ENCODE assay signal across 19 mouse cellular contexts in the genomic region with DNA sequence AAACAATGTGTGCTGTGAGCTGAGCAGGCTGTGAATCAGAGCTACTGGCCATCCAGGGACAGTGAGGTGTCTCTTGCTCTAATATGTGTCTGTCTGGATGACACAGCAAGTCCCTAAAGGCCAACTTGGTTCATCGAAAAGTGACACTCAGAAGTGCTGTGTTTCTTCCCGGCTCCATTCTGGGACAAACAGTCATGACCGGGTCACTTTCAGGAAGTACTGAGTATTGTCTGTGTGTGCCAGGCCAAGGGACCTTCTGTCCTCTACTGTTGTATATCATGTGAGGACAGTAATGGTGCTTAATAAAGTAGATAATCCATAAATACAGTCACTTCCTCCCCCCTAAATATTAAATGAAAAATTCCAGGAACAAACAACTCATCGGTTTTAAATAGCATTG.
DNase-seq lines count a peak whose midpoint lies in the region; ATAC-seq and TF ChIP-seq lines count a peak whose summit lies in the region.
"Had no signal": no experiment of that assay in that cellular context is flagged by ENCODE, and none has a peak within 500 bp of the region (broad histone marks: within the 10 kb centered on the region; RNA-seq: fewer than 3 reads in every experiment).

No protein-coding gene starts in this region.

- no peaks in the 10 kb centered on the region for H3K9me3 ChIP-seq in kidney, embryonic 16.5 days (ENCODE audit: low read length)
- H3K9me3 ChIP-seq in forebrain, embryonic 13.5 days (replicated peaks), result no peaks in the 10 kb centered on the region
- H3K9me3 ChIP-seq: embryonic facial prominence, embryonic 13.5 days; forebrain, embryonic 10.5 days; heart, embryonic 15.5 days; limb, embryonic 10.5 days had no signal

- WGBS in kidney, embryonic 16.5 days, result 58% methylated on average over 4 of the region's 4 CpGs
- 90% methylated on average over 4 of the region's 4 CpGs for WGBS in thymus, adult 2 months
- WGBS in forebrain, embryonic 13.5 days, result 92% methylated on average over 4 of the region's 4 CpGs

- no peak for TF ChIP-seq POLR2A in bone marrow macrophage, adult 2 months (IDR thresholded peaks at IDR 0.05; ENCODE audit: borderline replicate concordance, low read depth, low read length)
- no peak for TF ChIP-seq POLR2A in thymus, adult 2 months (IDR thresholded peaks at IDR 0.05; ENCODE audit: control insufficient read depth, extremely low read depth, insufficient read depth, low read length, poor library complexity)

- no peak overlapping the region for H3K9ac ChIP-seq in kidney, embryonic 16.5 days (replicated peaks; ENCODE audit: low read length)
- H3K9ac ChIP-seq in forebrain, embryonic 13.5 days, result no peak overlapping the region
- H3K9ac ChIP-seq: embryonic facial prominence, embryonic 13.5 days; heart, embryonic 15.5 days; hindbrain, embryonic 14.5 days had no signal

- H3K4me2 ChIP-seq in kidney, embryonic 16.5 days (replicated peaks; ENCODE audit: low read depth, low read length), result no peak overlapping the region
- H3K4me2 ChIP-seq in forebrain, embryonic 13.5 days, result no peak overlapping the region
- H3K4me2 ChIP-seq: embryonic facial prominence, embryonic 13.5 days; heart, embryonic 15.5 days; hindbrain, embryonic 14.5 days had no signal

- H3K27ac ChIP-seq in kidney, embryonic 16.5 days (ENCODE audit: low read length), result no peak overlapping the region
- peak overlapping the region; percentile 43 for H3K27ac ChIP-seq in bone marrow macrophage, adult 2 months (ENCODE audit: insufficient read depth, low read depth, low read length)
- H3K27ac ChIP-seq in thymus, adult 2 months (ENCODE audit: control insufficient read depth, insufficient read depth, low read length), result no peak overlapping the region
- no peak overlapping the region for H3K27ac ChIP-seq in forebrain, embryonic 13.5 days
- H3K27ac ChIP-seq: embryonic facial prominence, embryonic 13.5 days; forebrain, embryonic 10.5 days; heart, embryonic 15.5 days; hindbrain, embryonic 14.5 days; limb, embryonic 10.5 days had no signal

- no peaks in the 10 kb centered on the region for H3K36me3 ChIP-seq in kidney, embryonic 16.5 days (ENCODE audit: insufficient read depth, low read length)
- no peaks in the 10 kb centered on the region for H3K36me3 ChIP-seq in thymus, adult 2 months (ENCODE audit: control insufficient read depth, insufficient read depth, low read length)
- H3K36me3 ChIP-seq in forebrain, embryonic 13.5 days (ENCODE audit: poor library complexity, severe bottlenecking), result no peaks in the 10 kb centered on the region
- H3K36me3 ChIP-seq: embryonic facial prominence, embryonic 13.5 days; forebrain, embryonic 10.5 days; heart, embryonic 15.5 days; limb, embryonic 10.5 days had no signal

- H3K27me3 ChIP-seq in kidney, embryonic 16.5 days (ENCODE audit: insufficient read depth, low read length), result no peaks in the 10 kb centered on the region
- no peaks in the 10 kb centered on the region for H3K27me3 ChIP-seq in thymus, adult 2 months (ENCODE audit: control insufficient read depth, insufficient read depth, low read length)
- no peaks in the 10 kb centered on the region for H3K27me3 ChIP-seq in forebrain, embryonic 13.5 days
- H3K27me3 ChIP-seq: embryonic facial prominence, embryonic 13.5 days; heart, embryonic 15.5 days; Patski had no signal

- H3K4me3 ChIP-seq in kidney, embryonic 16.5 days (ENCODE audit: low read length), result no peak overlapping the region
- H3K4me3 ChIP-seq in bone marrow macrophage, adult 2 months (ENCODE audit: insufficient read depth, low read length), result no peak overlapping the region
- H3K4me3 ChIP-seq in thymus, adult 2 months (ENCODE audit: control insufficient read depth, insufficient read depth, low read length), result no peak overlapping the region
- H3K4me3 ChIP-seq in forebrain, embryonic 13.5 days, result no peak overlapping the region
- H3K4me3 ChIP-seq: embryonic facial prominence, embryonic 13.5 days; forebrain, embryonic 10.5 days; heart, embryonic 15.5 days; limb, embryonic 10.5 days had no signal

- ATAC-seq in kidney, embryonic 16.5 days (ENCODE audit: low FRiP score, low TSS enrichment), result no peak
- ATAC-seq in forebrain, embryonic 13.5 days, result no peak
- ATAC-seq: intestine, postnatal 0 days; Patski had no signal

- no peaks in the 10 kb centered on the region for H3K4me1 ChIP-seq in kidney, embryonic 16.5 days (ENCODE audit: insufficient read depth, low read length)
- H3K4me1 ChIP-seq in bone marrow macrophage, adult 2 months (ENCODE audit: control insufficient read depth, insufficient read depth, low read length), result peaks cover 55% of the 10 kb centered on the region
- no peaks in the 10 kb centered on the region for H3K4me1 ChIP-seq in thymus, adult 2 months (replicated peaks; ENCODE audit: control insufficient read depth, insufficient read depth, low read length)
- H3K4me1 ChIP-seq in forebrain, embryonic 13.5 days, result no peaks in the 10 kb centered on the region
- H3K4me1 ChIP-seq: heart, embryonic 15.5 days had no signal

- DNase-seq in adrenal gland, adult (ENCODE audit: inconsistent age in 2 of 2, low spot score in 1 of 2), result peak; percentile 48 to 66
- DNase-seq in adrenal gland, postnatal 4 days (ENCODE audit: low spot score in 2 of 2), result no peak
- DNase-seq in kidney, adult 18-20 months, result peak; percentile 23
- DNase-seq in lung, postnatal 10 days, result peak; percentile 30
- no peak for DNase-seq in thymus, adult 2 months
- DNase-seq: cerebellum, adult 11 months; cerebellum, postnatal 36 days; midbrain, embryonic 14.5 days; right cerebral cortex, postnatal 4 days had no signal

- no peak for TF ChIP-seq CTCF in bone marrow macrophage, adult 2 months (IDR thresholded peaks at IDR 0.05; ENCODE audit: low read depth, low read length)
- TF ChIP-seq CTCF in thymus, adult 2 months (IDR thresholded peaks at IDR 0.05; ENCODE audit: borderline replicate concordance, control insufficient read depth, extremely low read depth, insufficient read depth, low read length, poor library complexity), result no peak

Comparison
In these comparisons a context has a peak if more than half of its experiments do, and no peak if none do; other contexts are left out.
1. DNase-seq: peak in adrenal gland, adult (2 of 2), kidney, adult 18-20 months (single experiment) and lung, postnatal 10 days (single experiment); none in adrenal gland, postnatal 4 days (0 of 2) and thymus, adult 2 months (single experiment).